Mouse (Mus musculus): ENCODE measurements at regions not wholly inside any gene's neighbourhood (a gene's known extent, or its start where the extent isn't known, plus 50 kb on each side); places are given as distances from the start of the nearest gene placed in this dataset.

- no peaks in the 10 kb centered on the region for H3K9me3 ChIP-seq (ENCODE audit: control insufficient read depth, low read length)
- H3K27me3 ChIP-seq (ENCODE audit: control insufficient read depth, insufficient read depth, low read length) = no peaks in the 10 kb centered on the region
These were observed 84.0 kb downstream of the Gm11011 start for GRCm38 (mm10) chr2:169503598-169503958.

GRCm38 (mm10) chr2:169502717-169503597 lies 84.6 kb downstream of the Gm11011 start:
- no peak for ATAC-seq (ENCODE audit: low FRiP score, low TSS enrichment)
- 81% methylated on average over 19 of the region's 19 CpGs for WGBS

More at GRCm38 (mm10) chr2:169503598-169503958, 84.0 kb downstream of the Gm11011 start:
- TF ChIP-seq EP300 (optimal IDR thresholded peaks at IDR 0.05) (no peak), CTCF (IDR thresholded peaks at IDR 0.05; ENCODE audit: low read depth) (no peak)
- H3K27ac ChIP-seq (replicated peaks) = no peak overlapping the region
- H3K9ac ChIP-seq (ENCODE audit: low read length) = no peak overlapping the region
- H3K4me1 ChIP-seq (replicated peaks; ENCODE audit: control insufficient read depth, insufficient read depth) = no peaks in the 10 kb centered on the region
- WGBS = 66% methylated on average over 6 of the region's 6 CpGs
- no peak for ATAC-seq (ENCODE audit: low FRiP score, low TSS enrichment)
- no peaks in the 10 kb centered on the region for H3K36me3 ChIP-seq (ENCODE audit: control insufficient read depth, insufficient read depth, low read length)
- DNase-seq (ENCODE audit: low spot score) = no peak
- no peak overlapping the region for H3K4me3 ChIP-seq (ENCODE audit: low read depth, low read length)
- H3K4me2 ChIP-seq (replicated peaks; ENCODE audit: low read depth) = no peak overlapping the region

GRCm38 (mm10) chr2:169501736-169502340 lies 85.7 kb downstream of the Gm11011 start:
- DNase-seq (ENCODE audit: low spot score) (no peak), ATAC-seq (ENCODE audit: low FRiP score, low TSS enrichment) (no peak)

More at GRCm38 (mm10) chr2:169502717-169503597, 84.6 kb downstream of the Gm11011 start:
- Histone ChIP-seq H3K36me3 (ENCODE audit: control insufficient read depth, insufficient read depth, low read length) (no peaks in the 10 kb centered on the region), H3K4me2 (replicated peaks; ENCODE audit: low read depth) (no peak overlapping the region), H3K4me3 (ENCODE audit: low read depth, low read length) (no peak overlapping the region), H3K9ac (ENCODE audit: low read length) (no peak overlapping the region), H3K9me3 (ENCODE audit: control insufficient read depth, low read length) (no peaks in the 10 kb centered on the region), H3K27me3 (ENCODE audit: control insufficient read depth, insufficient read depth, low read length) (no peaks in the 10 kb centered on the region), H3K4me1 (replicated peaks; ENCODE audit: control insufficient read depth, insufficient read depth) (no peaks in the 10 kb centered on the region), H3K27ac (replicated peaks) (no peak overlapping the region)
- no peak for DNase-seq (ENCODE audit: low spot score)
- TF ChIP-seq CTCF (IDR thresholded peaks at IDR 0.05; ENCODE audit: low read depth) (no peak), EP300 (optimal IDR thresholded peaks at IDR 0.05) (no peak)

GRCm38 (mm10) chr2:169495368-169495767 lies 92.2 kb downstream of the Gm11011 start:
- DNase-seq (ENCODE audit: low spot score) (no peak), ATAC-seq (ENCODE audit: low FRiP score, low TSS enrichment) (peak; percentile 42; the same call in 1 of the 2 replicates)
- Histone ChIP-seq H3K9ac (ENCODE audit: low read length) (no peak overlapping the region), H3K27me3 (ENCODE audit: control insufficient read depth, insufficient read depth, low read length) (no peaks in the 10 kb centered on the region), H3K9me3 (ENCODE audit: control insufficient read depth, low read length) (no peaks in the 10 kb centered on the region), H3K4me3 (ENCODE audit: low read depth, low read length) (no peak overlapping the region), H3K27ac (replicated peaks) (no peak overlapping the region), H3K4me1 (replicated peaks; ENCODE audit: control insufficient read depth, insufficient read depth) (no peaks in the 10 kb centered on the region), H3K4me2 (replicated peaks; ENCODE audit: low read depth) (no peak overlapping the region), H3K36me3 (ENCODE audit: control insufficient read depth, insufficient read depth, low read length) (no peaks in the 10 kb centered on the region)
- no peak for TF ChIP-seq EP300 (optimal IDR thresholded peaks at IDR 0.05)
- no peak for TF ChIP-seq CTCF (IDR thresholded peaks at IDR 0.05; ENCODE audit: low read depth)
- WGBS = 73% methylated on average over 10 of the region's 10 CpGs

More at GRCm38 (mm10) chr2:169501736-169502340, 85.7 kb downstream of the Gm11011 start:
- WGBS = 89% methylated on average over 11 of the region's 11 CpGs
- Histone ChIP-seq H3K27me3 (ENCODE audit: control insufficient read depth, insufficient read depth, low read length) (no peaks in the 10 kb centered on the region), H3K4me1 (replicated peaks; ENCODE audit: control insufficient read depth, insufficient read depth) (no peaks in the 10 kb centered on the region), H3K27ac (replicated peaks) (no peak overlapping the region), H3K36me3 (ENCODE audit: control insufficient read depth, insufficient read depth, low read length) (no peaks in the 10 kb centered on the region), H3K4me3 (ENCODE audit: low read depth, low read length) (no peak overlapping the region), H3K9me3 (ENCODE audit: control insufficient read depth, low read length) (no peaks in the 10 kb centered on the region), H3K4me2 (replicated peaks; ENCODE audit: low read depth) (no peak overlapping the region), H3K9ac (ENCODE audit: low read length) (no peak overlapping the region)
- TF ChIP-seq CTCF (IDR thresholded peaks at IDR 0.05; ENCODE audit: low read depth) = no peak
- no peak for TF ChIP-seq EP300 (optimal IDR thresholded peaks at IDR 0.05)

- H3K4me2 ChIP-seq (replicated peaks; ENCODE audit: low read depth) = no peak overlapping the region
- no peak overlapping the region for H3K4me3 ChIP-seq (ENCODE audit: low read depth, low read length)
- H3K9me3 ChIP-seq (ENCODE audit: control insufficient read depth, low read length) = no peaks in the 10 kb centered on the region
- no peak for DNase-seq (ENCODE audit: low spot score)
- H3K4me1 ChIP-seq (replicated peaks; ENCODE audit: control insufficient read depth, insufficient read depth) = no peaks in the 10 kb centered on the region
- H3K36me3 ChIP-seq (ENCODE audit: control insufficient read depth, insufficient read depth, low read length) = no peaks in the 10 kb centered on the region
- ATAC-seq (ENCODE audit: low FRiP score, low TSS enrichment) = no peak
- TF ChIP-seq EP300 (optimal IDR thresholded peaks at IDR 0.05) = no peak
- TF ChIP-seq CTCF (IDR thresholded peaks at IDR 0.05; ENCODE audit: low read depth) = no peak
- no peak overlapping the region for H3K27ac ChIP-seq (replicated peaks)
- 36% methylated on average over 11 of the region's 11 CpGs for WGBS
- H3K9ac ChIP-seq (ENCODE audit: low read length) = no peak overlapping the region
- no peaks in the 10 kb centered on the region for H3K27me3 ChIP-seq (ENCODE audit: control insufficient read depth, insufficient read depth, low read length)
These were observed 92.8 kb downstream of the Gm11011 start for GRCm38 (mm10) chr2:169494503-169495311.

Measured in stomach, postnatal 0 days (tissue).